Mouse (Mus musculus) cerebellum, adult 11 months (tissue): Measurements from ENCODE around the gene Acap3.

Experiments used
- DNase-seq: peaks from one replicate; pipeline ENCODE4 v3.0.0; 2022

The Acap3 gene

GRCm38 (mm10) chr4:155891551-155892001 lies at the start of gene Acap3, which contains the start of gene Pusl1:
Gene Acap3, plus strand, starts transcription at chr4:155891822.
Gene Pusl1, minus strand, starts transcription at chr4:155891781.
- DNase-seq = peak; percentile 97

- DNase-seq = no peak
Measured at GRCm38 (mm10) chr4:155843231-155843630, 48.4 kb upstream of the Acap3 start.

GRCm38 (mm10) chr4:155846871-155847578 lies 44.6 kb upstream of the Acap3 start, which contains the start of gene Dvl1:
Gene Dvl1, plus strand, starts transcription at chr4:155847402.
- DNase-seq = peak; percentile 93

- no peak for DNase-seq
Measured at GRCm38 (mm10) chr4:155847591-155848352, 43.9 kb upstream of the Acap3 start.

- no peak for DNase-seq
Measured at GRCm38 (mm10) chr4:155848434-155849095, 43.1 kb upstream of the Acap3 start.

- DNase-seq = no peak
Measured at GRCm38 (mm10) chr4:155849391-155849790, 42.2 kb upstream of the Acap3 start.

GRCm38 (mm10) chr4:155849792-155850451 lies 41.7 kb upstream of the Acap3 start:
- DNase-seq = no peak

GRCm38 (mm10) chr4:155851368-155851767 lies 40.3 kb upstream of the Acap3 start:
- DNase-seq = no peak

GRCm38 (mm10) chr4:155851951-155852411 lies 39.6 kb upstream of the Acap3 start:
- DNase-seq = peak; percentile 53

GRCm38 (mm10) chr4:155853421-155853820 lies 38.2 kb upstream of the Acap3 start:
- DNase-seq = no peak

GRCm38 (mm10) chr4:155854991-155855390 lies 36.6 kb upstream of the Acap3 start:
- DNase-seq = no peak

- no peak for DNase-seq
Measured at GRCm38 (mm10) chr4:155856071-155856470, 35.6 kb upstream of the Acap3 start.

- no peak for DNase-seq
Measured at GRCm38 (mm10) chr4:155856881-155857280, 34.7 kb upstream of the Acap3 start.

GRCm38 (mm10) chr4:155859318-155859717 lies 32.3 kb upstream of the Acap3 start:
- DNase-seq = no peak

GRCm38 (mm10) chr4:155861787-155862186 lies 29.8 kb upstream of the Acap3 start:
- no peak for DNase-seq

- DNase-seq = peak; percentile 6
Measured at GRCm38 (mm10) chr4:155863001-155863400, 28.6 kb upstream of the Acap3 start, which contains the start of gene Tas1r3. Gene Tas1r3, minus strand, starts transcription at chr4:155863362.

- no peak for DNase-seq
Measured at GRCm38 (mm10) chr4:155868614-155869298, 22.9 kb upstream of the Acap3 start.

- peak; percentile 95 for DNase-seq
Measured at GRCm38 (mm10) chr4:155869317-155870033, 22.1 kb upstream of the Acap3 start, which contains the start of the genes Cptp and Ints11. Gene Cptp, minus strand, starts transcription at chr4:155869440. Gene Ints11, plus strand, starts transcription at chr4:155869546.

GRCm38 (mm10) chr4:155871404-155871803 lies 20.2 kb upstream of the Acap3 start:
- peak; percentile 4 for DNase-seq

GRCm38 (mm10) chr4:155883587-155883986 lies 8.0 kb upstream of the Acap3 start:
- no peak for DNase-seq

- DNase-seq = no peak
Measured at GRCm38 (mm10) chr4:155886330-155886729, 5.3 kb upstream of the Acap3 start.
